Mouse (Mus musculus): ENCODE results near the gene Ankef1. TPM values are rescaled to one million over a fixed set of nuclear protein-coding genes. Genes with fewer than 3 reads are reported as not detected.

Gene Ankef1
- total and polyA plus RNA-seq, 3 experiments = not detected

DNA sequence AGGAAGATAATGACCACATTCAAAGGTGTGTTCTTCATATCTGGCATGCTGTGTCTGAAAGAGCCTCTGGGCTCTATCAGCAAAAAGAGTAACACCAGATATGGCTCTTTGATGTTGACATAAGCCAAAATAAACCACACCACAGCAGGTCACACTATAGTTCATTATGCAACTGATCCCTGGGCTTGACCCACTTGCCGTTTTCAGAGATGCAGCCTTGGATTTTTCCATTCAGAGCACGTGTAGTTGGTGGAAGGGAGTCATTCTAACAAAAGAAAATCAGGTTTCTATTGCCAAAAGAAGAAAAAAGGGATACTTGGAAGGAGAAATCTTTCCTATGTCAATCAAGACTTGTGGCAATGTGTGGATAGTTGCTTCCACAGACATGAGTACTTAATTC is 87.1 kb downstream of the Ankef1 start:
- Histone ChIP-seq H3K36me3 (replicated peaks in 1 of 2; ENCODE audit: control insufficient read depth in 1 of 2, insufficient read depth in 1 of 2, low read length in 1 of 2) (no peaks in the 10 kb centered on the region), H3K4me2 (ENCODE audit: insufficient read depth, low read depth, poor library complexity, severe bottlenecking) (no peak overlapping the region), H3K9me3 (replicated peaks; ENCODE audit: low read length) (peaks cover 10% of the 10 kb centered on the region), H3K4me3 (replicated peaks in 1 of 3; ENCODE audit: low read depth in 2 of 3, low read length in 2 of 3, poor library complexity in 1 of 3) (no peak overlapping the region), H3K27me3 (replicated peaks) (no peaks in the 10 kb centered on the region), H3K27ac (ENCODE audit: insufficient read depth, low read depth) (no peak overlapping the region), H3K9ac (ENCODE audit: insufficient read depth, low read depth) (no peak overlapping the region), H3K4me1 (ENCODE audit: control insufficient read depth in 1 of 2, insufficient read depth in 2 of 2) (no peaks in the 10 kb centered on the region), H3K79me2 (replicated peaks; ENCODE audit: control insufficient read depth, extremely low read depth, insufficient read depth, poor library complexity, severe bottlenecking) (no peaks in the 10 kb centered on the region)
- in situ Hi-C loops (cut with MboI; ENCODE audit: low pct_ligation_motif_present, low pct_unique_long_range_greater_than_20kb, low sequenced_read_pairs) = no loop called here
- DNase-seq (ENCODE audit: extremely low read depth) = no peak
- TF ChIP-seq NRF1 (IDR thresholded peaks at IDR 0.05; ENCODE audit: low read depth, low read length) (no peak), TCF12 (IDR thresholded peaks at IDR 0.05; ENCODE audit: low read depth, low read length) (no peak), EP300 (IDR thresholded peaks at IDR 0.05; ENCODE audit: low read length) (no peak), CTCF (conservative IDR thresholded peaks at IDR 0.05 in 1 of 2, IDR thresholded peaks at IDR 0.05 in 1 of 2; ENCODE audit: low read depth in 2 of 2, low read length in 2 of 2) (no peak), MAZ (IDR thresholded peaks at IDR 0.05; ENCODE audit: low read depth, low read length) (no peak), E2F4 (IDR thresholded peaks at IDR 0.05; ENCODE audit: insufficient replicate concordance, low read depth, low read length) (no peak), JUND (conservative IDR thresholded peaks at IDR 0.05; ENCODE audit: low read depth, low read length) (no peak), USF2 (conservative IDR thresholded peaks at IDR 0.05; ENCODE audit: low read depth, low read length) (no peak), ZMIZ1 (IDR thresholded peaks at IDR 0.05; ENCODE audit: low read depth, low read length) (no peak), CHD2 (IDR thresholded peaks at IDR 0.05; ENCODE audit: low read length) (no peak), HCFC1 (IDR thresholded peaks at IDR 0.05; ENCODE audit: low read depth, low read length) (no peak), MEF2A (IDR thresholded peaks at IDR 0.05; ENCODE audit: borderline replicate concordance, low read depth, low read length) (no peak), PAX5 (IDR thresholded peaks at IDR 0.05; ENCODE audit: low read length) (no peak), USF1 (IDR thresholded peaks at IDR 0.05; ENCODE audit: low read depth, low read length) (no peak)
- dilution Hi-C loops (cut with MboI; ENCODE audit: extremely low pct_ligation_motif_present, extremely low pct_unique_long_range_greater_than_20kb, low sequenced_read_pairs) = no loop called here

GRCm38 (mm10) chr2:136596451-136596850 is 94.7 kb downstream of the Ankef1 start:
- no peaks in the 10 kb centered on the region for H3K36me3 ChIP-seq (replicated peaks in 1 of 2; ENCODE audit: control insufficient read depth in 1 of 2, insufficient read depth in 1 of 2, low read length in 1 of 2)
- peaks cover 17% of the 10 kb centered on the region for H3K9me3 ChIP-seq (replicated peaks; ENCODE audit: low read length)
- in situ Hi-C loops (cut with MboI; ENCODE audit: low pct_ligation_motif_present, low pct_unique_long_range_greater_than_20kb, low sequenced_read_pairs) = no loop called here
- H3K79me2 ChIP-seq (replicated peaks; ENCODE audit: control insufficient read depth, extremely low read depth, insufficient read depth, poor library complexity, severe bottlenecking) = no peaks in the 10 kb centered on the region
- no peak overlapping the region for H3K4me3 ChIP-seq (replicated peaks in 1 of 3; ENCODE audit: low read depth in 2 of 3, low read length in 2 of 3, poor library complexity in 1 of 3)
- H3K9ac ChIP-seq (ENCODE audit: insufficient read depth, low read depth) = no peak overlapping the region
- H3K4me2 ChIP-seq (ENCODE audit: insufficient read depth, low read depth, poor library complexity, severe bottlenecking) = no peak overlapping the region
- DNase-seq (ENCODE audit: extremely low read depth) = peak; percentile 4
- TF ChIP-seq USF2 (conservative IDR thresholded peaks at IDR 0.05; ENCODE audit: low read depth, low read length) (no peak), GABPA (IDR thresholded peaks at IDR 0.05; ENCODE audit: insufficient replicate concordance, low read depth, low read length) (no peak), SMC3 (IDR thresholded peaks at IDR 0.05; ENCODE audit: low read depth, low read length) (peak; percentile 29; the same call in 1 of the 2 replicates), CTCF (conservative IDR thresholded peaks at IDR 0.05 in 1 of 2, IDR thresholded peaks at IDR 0.05 in 1 of 2; ENCODE audit: low read depth in 2 of 2, low read length in 2 of 2) (peak; percentile 46 to 47; a peak in 3 of 4 replicates), RAD21 (IDR thresholded peaks at IDR 0.05; ENCODE audit: low read depth, low read length) (peak; percentile 37), ZNF384 (IDR thresholded peaks at IDR 0.05; ENCODE audit: low read depth, low read length) (no peak)
- H3K4me1 ChIP-seq (ENCODE audit: control insufficient read depth in 1 of 2, insufficient read depth in 2 of 2) = no peaks in the 10 kb centered on the region
- H3K27me3 ChIP-seq (replicated peaks) = no peaks in the 10 kb centered on the region
- H3K27ac ChIP-seq (ENCODE audit: insufficient read depth, low read depth) = no peak overlapping the region
- dilution Hi-C loops (cut with MboI; ENCODE audit: extremely low pct_ligation_motif_present, extremely low pct_unique_long_range_greater_than_20kb, low sequenced_read_pairs) = no loop called here
